Mouse (Mus musculus): Measurements from ENCODE around the gene Aip.

Aip gene

DNA sequence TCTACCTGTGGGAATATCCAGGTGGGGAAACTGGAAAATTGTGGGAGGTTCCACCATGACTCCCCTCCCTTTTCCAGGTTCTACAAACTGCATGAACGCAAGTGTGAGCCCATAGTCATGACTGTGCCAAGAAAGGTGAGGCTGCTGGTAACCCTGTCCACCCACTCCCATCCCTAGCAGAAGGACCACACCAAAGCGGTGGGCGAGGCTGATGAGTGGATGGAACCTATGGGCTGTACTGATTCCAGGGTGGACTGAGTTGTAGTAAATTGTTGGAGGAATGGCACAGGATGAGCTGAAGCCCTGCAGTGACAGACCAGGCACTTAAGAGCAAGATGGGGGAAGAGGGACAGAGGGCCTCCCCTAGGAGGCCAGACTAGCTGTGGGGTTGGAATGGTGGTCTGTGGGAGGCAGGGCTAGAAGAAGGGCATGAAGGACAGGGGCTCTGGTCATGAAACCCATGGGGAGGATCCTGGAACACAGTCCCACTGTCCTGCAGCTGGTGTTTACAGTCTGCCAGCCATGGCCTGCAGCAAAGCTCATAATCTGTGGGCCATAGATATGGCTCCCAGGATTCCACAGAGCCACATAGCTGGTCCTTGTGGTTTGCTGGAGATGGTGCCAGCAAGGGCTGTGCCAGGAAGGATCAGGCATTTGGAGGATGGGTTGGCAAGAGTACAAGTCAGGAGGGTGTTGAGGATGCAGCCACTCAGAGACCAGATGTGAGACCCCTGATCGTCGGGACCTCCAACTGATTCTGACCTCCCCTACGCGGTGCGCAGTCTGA, 27.0 kb upstream of the Aip start:
- DNase-seq (ENCODE audit: low spot score in 2 of 2) = no peak

DNA sequence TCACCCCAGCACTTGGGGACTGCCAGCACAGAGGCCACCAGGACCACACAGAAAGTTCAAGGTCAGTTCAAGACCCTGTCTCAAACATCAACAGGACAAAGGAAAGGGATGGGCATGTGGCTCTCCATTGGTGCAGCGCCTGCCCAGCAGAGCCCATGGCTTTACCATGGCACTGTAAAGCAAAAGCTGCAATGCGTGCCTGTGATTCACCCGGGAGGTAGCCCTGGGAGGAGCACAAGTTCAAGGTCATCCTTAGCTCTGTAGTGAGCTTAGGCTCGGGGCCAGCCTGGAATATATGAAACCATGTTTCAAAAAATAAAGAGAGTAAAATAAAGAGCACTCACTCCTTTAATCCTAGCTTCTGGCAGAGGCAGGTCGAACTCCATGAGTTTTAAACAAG, 26.2 kb upstream of the Aip start:
- DNase-seq (ENCODE audit: low spot score in 2 of 2) = no peak

DNA sequence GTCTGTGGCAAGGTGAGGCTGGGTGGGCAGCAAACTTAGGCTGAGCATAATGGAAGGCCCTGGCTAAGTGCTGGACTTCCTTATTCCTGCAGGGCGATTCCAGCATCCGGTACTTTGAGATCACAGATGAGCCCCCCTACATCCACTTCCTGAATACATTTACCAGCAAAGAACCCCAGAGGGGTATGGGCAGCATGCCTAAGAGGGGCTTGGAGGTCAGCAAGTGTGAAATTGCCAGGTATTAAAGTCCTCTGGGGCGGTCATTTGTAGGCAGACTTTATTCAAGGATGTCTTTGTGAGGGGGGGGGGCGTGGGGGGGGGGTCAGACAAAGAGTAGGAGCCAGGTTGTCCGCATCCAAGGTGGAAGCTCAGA, 25.8 kb upstream of the Aip start:
- DNase-seq (ENCODE audit: low spot score in 2 of 2) = no peak

DNA sequence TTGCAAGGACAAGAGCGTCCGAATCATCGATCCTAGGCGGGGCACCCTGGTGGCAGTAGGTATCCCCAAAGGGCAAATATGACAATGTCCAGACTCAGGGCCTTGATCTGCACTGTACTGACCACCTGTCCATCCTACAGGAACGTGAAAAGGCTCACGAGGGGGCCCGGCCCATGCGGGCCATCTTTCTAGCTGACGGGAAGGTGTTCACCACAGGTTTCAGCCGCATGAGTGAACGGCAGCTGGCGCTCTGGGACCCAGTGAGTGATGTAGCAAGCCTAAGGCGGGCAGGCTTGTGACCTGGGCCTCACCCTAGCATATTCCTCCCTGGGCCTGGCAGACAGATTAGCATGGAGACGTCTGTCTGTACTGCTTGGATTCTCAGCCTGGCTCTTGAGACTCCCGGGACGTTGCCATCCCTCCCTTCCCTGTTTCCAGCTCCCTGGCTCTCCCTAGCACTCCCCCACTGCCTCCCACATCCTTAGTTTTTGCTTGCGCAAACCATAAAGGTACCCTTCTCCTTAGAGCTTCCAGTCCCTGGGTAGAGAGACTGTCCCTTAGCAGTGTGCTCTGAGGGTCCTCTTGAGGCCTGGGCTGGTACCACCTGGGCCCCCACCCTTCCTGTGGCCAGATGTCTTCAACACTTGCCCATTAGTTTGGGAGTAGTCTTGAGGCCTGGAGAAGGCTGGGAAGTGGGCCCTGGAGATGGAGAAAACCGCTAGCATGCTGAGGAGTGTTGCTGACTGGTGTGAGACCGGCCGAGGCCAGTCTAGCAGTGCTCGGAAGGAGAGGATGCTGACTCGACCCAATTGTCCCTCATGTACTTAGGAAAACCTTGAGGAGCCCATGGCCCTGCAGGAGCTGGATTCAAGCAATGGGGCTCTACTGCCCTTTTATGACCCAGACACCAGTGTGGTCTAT, 25.2 kb upstream of the Aip start:
- DNase-seq (ENCODE audit: low spot score in 2 of 2) = no peak

DNA sequence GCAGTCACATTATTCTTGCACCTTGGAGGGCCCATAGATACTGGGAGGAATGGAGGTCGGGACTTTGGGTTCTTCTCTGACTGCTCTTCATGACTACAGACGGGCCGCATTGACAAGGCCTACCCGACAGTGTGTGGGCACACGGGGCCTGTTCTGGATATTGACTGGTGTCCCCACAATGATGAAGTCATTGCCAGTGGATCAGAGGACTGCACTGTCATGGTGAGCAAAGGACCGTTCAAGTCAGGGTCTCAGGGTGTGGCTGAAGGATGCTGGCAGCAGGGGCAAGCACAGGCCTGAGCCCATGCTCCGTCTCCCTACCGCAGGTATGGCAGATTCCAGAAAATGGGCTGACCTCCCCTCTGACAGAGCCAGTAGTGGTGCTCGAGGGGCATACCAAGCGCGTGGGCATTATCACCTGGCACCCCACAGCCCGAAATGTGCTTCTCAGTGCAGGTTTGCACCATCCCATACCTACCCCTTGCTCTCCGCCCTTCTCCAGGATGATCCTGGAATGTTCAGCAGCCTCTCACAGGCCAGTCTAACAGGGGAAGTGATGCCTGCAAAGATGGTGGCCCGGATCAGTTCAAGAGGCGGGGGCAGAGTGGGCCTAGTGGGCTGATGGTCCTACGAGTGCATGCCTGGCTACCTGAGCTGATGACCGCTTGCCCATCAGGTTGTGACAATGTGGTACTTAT, 24.3 kb upstream of the Aip start:
- DNase-seq (ENCODE audit: low spot score in 2 of 2) = no peak

DNA sequence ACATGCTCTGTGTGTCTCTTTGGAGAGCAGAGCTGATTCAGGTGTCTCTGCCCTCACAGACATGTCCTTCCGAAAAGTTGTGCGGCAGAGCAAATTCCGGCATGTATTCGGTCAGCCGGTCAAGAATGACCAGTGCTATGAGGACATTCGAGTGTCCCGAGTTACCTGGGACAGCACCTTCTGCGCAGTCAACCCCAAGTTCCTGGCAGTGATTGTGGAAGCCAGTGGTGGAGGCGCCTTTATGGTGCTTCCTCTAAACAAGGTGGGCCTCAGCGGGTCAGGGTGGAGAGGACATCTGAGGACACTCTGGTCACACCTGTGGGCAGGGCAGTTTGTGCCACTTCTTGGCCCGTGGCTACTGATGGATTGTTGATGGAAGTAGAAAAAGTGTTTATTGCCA, 23.6 kb upstream of the Aip start:
- no peak for DNase-seq (ENCODE audit: low spot score in 2 of 2)

DNA sequence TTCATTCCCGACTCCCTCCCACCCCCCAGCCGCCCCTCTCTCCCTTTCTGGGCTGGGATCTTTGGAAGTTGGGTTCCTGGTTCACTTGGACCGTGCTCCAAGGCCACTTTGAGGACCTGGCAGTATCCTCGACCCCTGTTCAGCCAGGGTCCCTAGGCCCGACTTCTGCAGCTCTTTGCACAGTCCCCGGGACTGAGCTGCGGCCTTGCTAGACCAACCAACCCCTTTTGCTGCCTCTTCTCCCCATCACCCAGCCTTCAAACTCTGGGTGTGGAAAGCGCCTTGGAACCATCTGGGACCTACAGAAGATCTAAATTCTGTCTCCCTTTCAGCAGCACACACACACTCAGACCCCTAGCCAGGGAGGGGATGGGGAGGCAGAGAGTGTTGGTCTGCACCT, 23.2 kb upstream of the Aip start:
- DNase-seq (ENCODE audit: low spot score in 2 of 2) = no peak

DNA sequence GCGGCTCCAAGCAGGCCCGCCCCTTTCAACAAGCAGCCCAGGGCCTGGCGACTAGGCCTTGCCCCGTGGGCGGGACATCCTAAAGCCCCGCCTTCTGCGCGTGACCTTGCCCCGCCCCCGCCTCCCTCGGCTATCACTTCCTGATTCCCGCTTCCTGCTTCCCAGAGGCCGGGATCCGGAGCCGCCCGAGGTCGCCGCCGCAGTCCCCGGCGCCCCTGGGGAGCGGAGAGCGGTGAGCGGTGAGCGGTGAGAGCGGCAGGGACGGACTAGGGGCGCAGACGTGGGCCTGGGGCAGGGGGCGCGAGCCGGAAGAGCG, 22.8 kb upstream of the Aip start, which contains the start of gene Coro1b:
Coro1b (plus strand) TSS at position 129 of the 316 bp plus-strand sequence.
- DNase-seq (ENCODE audit: low spot score in 2 of 2) = peak; percentile 97 to 98

DNA sequence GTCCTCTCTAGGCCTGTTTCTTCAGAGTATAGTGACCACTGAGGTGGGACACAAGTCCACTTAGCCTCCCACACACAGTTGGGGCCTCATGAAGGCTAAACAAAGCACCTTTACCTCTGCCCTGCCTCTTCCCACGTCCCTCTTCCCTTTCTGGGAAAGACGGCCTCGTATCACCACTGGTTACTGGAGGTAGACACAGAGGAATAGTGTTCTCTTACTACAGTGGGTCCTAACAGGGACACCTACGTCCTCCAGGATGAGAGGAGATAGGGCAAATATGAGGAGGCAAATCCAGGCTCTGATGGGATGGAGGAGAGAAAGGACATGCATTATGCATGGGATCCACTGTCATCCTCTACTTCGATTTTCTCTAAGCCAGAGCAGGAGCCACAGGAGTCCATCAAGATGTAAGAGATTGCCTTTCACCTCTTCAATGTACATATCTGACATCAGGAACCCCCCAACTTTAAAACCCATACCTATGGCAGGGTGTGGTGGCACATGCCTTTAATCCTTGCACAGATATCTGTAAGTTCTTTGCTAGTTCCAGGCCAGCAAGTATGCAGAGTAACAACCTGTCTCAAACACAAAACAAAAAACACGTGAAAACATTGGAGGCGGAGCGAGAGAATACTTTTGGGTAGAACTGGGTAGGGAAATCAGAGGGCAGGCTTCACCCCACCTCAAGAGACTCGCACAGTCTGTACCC, 22.3 kb upstream of the Aip start:
- no peak for DNase-seq (ENCODE audit: low spot score in 2 of 2)

DNA sequence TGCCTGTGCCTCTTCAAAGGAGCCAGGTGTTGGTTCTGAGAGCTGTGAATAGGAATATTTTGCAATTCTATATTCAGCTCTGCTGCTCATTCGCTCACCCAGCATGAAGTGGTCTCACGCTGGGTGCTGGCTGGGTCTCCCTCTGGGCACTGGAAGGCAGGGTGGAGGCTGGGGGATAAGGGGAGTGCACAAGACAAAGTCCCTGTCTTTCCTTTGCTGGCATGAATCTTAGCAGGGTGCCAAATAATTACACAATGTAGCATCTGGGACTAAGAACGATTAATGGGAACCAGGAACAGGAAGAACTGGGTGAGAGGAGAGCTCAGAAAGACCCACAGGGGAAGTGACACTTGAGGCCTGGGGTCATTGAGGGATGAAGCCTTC, 21.4 kb upstream of the Aip start:
- no peak for DNase-seq (ENCODE audit: low spot score in 2 of 2)

DNA sequence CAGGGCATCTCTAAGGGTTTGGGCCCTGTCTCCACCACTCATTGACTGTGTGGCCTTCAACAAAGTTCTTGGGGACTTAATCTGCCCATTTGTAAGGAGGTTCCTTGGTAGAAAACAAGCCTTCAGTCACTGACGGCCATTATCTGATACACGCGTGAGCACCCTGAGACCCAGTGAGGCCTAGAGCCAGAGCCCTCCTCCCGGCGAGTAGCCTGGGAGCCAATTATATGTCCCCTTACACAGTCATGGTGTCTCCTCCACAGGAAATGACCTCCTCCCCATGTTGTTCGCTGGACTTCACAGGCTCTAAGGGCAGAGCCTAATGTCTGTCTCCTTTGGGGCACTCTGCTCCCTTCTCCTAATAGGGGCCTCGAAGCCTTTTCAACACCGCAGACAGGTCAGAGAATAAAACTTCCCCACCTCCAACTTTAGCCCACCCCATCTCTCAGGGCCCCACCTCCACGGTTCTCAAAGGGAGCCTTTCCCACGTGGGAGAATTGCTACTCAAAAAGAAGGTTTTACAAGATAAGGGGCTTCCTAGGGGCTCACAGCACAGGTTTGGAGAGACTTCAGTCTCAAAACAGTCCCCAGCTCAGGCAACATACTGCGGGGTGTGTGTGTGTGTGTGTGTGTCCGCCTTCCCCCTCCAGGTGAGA, 20.8 kb upstream of the Aip start:
- DNase-seq (ENCODE audit: low spot score in 2 of 2) = no peak

DNA sequence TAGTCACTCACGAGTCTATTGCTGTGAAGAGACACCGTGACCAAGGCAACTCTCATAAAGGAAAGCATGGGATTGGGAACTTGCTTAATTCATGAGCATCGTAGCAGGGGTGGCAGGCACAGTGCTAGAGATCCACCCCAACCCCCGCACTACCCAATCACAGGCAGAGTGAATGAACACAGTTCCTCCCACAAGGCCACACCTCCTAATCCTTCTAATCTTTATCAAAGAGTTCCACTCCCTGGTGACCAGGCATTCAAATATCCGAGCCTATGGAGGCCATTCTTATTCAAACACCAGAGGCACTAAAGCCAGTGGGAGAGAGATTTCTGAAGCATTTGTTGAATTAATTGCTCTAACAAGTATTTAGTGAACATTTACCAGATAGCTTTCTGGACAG, 20.3 kb upstream of the Aip start:
- DNase-seq (ENCODE audit: low spot score in 2 of 2) = no peak

DNA sequence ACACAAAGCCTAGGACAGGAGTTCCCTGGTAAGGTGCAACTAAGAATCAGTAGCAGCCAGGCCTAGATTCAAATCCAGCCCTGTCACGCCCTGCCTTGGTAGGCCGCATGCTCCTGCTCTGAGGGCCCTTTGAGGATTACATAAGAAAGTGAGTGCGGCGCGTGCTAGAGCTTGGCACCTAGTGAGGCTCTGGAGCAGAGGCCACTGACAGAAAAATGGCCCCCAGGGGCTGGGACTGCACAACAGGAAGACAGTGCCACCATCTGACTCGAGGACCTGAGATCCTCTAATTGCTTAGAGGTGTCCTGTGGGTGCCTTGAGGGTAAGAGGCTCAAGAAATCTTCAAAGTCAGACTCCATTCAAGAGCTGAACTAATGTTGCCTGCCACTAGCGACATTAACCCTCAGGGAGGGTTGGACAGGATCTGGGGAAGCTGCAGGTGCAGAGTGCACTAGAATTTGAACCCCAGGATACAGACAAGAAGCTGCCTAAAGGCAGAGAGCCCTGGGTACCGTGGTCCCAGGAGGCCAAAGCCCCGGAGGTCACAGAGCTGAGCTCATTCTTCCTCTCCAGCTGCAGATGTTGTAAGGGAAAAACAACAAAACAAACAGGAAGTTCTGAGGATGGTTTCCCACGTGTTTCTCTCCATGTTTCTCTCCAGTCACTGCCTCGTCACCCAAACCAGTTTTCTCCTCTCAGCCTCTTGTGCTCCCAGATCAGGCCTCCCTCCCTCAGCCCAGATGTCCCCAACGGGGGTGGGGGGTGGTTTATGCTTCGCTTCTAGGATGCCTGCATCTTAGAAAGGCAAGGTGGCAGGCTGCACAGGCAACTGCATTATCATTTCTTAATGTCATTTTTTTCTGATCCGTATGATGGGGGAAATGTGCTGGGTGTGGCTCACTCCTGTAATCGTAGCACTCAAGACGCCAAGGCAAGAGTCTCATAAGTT, 19.2 kb upstream of the Aip start:
- no peak for DNase-seq (ENCODE audit: low spot score in 2 of 2)

DNA sequence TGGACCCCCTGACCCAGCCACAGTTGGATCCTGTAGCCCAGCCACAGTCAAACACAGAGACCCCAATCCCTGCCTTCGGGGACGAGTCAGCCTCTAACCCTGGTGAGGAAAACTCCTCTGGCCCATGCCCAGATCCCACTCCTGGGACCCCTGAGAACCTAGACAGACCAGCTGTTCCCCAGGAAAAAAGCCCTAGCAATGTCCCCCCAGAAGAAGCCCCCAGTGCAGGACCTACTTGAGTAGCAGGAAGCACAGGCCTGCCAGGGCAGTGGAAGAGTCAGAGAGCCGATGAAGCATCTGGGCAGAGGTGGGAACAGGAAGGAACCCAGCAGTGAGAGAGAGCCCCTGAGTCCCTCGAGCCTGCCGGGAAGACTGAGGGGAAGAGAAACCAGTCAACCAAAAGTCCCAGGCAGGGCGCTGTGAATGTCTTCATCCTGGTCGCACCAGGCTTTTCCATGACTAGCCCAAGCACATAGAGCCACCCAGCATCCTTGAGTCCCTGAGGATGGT, 18.2 kb upstream of the Aip start, which contains the start of gene Cabp4:
Cabp4 (minus strand) TSS at position 275 of the 510 bp plus-strand sequence.
- no peak for DNase-seq (ENCODE audit: low spot score in 2 of 2)

DNA sequence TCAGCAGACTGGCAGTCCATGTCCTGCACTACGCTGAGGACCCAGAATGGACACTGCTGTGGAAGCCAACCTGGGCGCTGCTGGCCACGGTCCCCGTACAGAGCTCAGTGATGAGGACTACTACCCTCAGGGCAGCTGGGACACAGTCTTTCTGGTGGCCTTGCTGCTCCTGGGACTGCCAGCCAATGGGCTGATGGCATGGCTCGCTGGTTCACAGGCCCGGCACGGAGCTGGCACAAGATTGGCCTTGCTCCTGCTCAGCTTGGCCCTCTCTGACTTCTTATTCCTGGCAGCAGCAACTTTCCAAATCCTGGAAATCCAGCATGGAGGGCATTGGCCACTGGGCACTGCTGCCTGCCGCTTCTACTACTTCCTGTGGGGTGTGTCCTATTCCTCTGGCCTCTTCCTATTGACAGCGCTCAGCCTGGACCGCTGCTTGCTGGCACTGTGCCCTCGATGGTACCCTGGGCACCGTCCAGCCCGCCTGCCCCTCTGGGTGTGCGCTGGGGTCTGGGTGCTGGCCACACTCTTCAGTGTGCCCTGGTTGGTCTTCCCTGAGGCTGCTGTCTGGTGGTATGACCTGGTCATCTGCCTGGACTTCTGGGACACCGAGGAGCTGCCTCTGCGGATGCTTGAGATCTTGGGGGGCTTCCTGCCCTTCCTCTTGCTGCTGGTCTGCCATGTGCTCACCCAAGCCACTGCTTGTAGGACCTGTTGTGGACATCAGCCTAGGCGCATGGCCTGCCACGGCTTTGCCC, 16.9 kb upstream of the Aip start:
- no peak for DNase-seq (ENCODE audit: low spot score in 2 of 2)

DNA sequence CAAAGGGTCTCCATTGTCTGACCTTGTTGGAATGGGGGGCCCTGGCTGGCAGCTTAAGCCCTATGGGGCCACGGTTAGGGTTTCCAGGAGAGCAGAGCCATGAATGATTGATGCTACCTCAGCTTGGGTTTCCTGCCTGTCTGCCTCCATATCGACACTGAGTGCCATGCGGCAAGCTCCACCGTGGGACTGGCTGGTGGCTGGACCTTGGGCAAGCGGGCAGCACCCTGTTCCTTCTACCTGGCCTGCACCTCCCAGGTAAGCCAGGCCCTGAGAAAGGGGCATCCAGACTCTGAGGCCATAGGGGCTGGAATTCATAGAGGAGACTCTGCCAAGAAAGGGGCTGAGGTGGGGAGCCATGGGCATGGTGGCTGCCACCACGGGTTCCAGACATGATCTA, 14.5 kb upstream of the Aip start:
- no peak for DNase-seq (ENCODE audit: low spot score in 2 of 2)

DNA sequence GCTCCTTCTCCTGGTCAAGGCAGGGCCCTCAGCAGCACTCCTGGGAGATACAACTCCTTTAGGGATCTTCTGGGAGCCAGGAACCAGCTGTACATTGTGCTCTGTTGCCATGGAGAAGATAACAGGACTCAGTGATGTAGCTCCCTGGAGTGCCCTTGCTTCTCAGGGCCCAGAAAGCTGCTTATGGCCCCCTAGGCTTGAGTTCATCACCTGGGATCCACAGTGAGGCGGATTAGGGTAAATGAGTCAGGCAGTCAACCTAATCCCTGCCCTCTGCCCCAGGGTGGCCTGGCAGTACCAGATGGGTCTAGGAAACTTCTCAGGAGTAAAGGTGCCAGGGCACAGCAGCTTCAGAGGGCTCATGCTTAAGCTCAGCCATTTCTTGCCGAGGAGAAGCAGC, 13.8 kb upstream of the Aip start, which contains the start of gene Gpr152:
Gpr152 (plus strand) TSS at position 342 of the 400 bp plus-strand sequence.
- DNase-seq (ENCODE audit: low spot score in 2 of 2) = no peak

DNA sequence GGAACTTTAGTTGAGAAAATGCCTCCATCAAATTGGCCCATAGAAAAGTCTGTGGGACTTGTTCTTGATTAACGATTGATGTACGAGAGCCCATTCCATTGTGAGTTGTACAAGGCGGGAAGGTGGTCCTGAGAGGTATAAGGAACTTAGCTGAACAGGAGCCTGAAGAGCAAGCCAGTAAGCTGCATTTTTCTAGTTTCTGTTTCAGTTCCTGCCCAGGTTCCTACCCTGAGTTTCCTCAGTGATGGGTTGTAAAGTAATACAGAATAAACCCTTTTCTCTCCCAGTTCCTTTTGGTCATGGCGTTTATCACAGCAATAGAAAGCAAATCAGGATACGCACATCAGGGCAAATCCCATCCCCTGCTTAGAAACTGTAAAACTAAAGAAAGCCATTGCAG, 12.3 kb upstream of the Aip start:
- no peak for DNase-seq (ENCODE audit: low spot score in 2 of 2)

DNA sequence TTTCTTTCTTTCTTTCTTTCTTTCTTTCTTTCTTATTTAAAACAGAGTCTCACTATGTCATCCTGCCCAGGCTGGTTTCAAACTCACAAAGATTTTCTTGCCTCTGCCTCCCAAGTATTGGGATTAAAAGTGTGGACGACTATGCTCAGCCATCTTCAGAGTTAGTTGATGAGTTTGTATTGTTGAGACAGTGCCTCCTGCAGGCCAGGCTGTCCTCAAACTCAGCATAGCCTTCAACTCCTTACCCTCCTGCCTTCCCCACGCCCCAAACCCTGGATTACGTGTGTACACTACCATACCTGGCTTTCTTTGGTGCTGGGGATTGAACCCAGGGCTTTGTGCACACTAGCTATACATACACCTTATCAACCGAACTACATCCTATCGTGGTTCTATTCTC, 10.8 kb upstream of the Aip start:
- no peak for DNase-seq (ENCODE audit: low spot score in 2 of 2)

All from cerebellum, postnatal 4 days (tissue).